Mouse (Mus musculus) ovary, postnatal 14 days (tissue): ENCODE results near the gene Hist1h3g.
A peak's percentile ranks its signal among the peaks of the same experiment; 100 is the strongest.

Source experiments
- DNase-seq: peaks from one replicate; pipeline ENCODE4 v3.0.0; 2022; ENCODE audit warnings: low spot score

The Hist1h3g gene

GRCm38 (mm10) chr13:23576906-23577639 is 41.9 kb downstream of the Hist1h3g start:
- DNase-seq, result no peak

DNA sequence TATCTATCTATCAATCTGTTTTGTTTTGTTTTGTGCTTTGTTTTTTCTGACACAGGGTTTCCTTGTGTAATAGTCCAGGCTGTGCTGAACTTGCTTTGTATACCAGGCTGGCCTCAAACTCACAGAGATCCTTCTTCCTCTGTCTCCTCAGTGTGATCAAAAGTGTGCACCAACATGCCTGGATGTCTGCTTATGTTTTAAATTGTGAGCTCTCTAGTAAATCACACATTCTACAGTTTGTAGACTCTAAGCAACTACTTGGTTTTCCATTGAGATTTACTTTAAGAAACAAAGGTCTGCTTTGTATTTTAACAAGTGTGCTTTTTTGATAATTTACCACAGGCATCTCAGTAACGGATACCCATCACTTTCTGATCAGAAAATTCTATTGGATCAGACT is 42.6 kb downstream of the Hist1h3g start:
- no peak for DNase-seq

DNA sequence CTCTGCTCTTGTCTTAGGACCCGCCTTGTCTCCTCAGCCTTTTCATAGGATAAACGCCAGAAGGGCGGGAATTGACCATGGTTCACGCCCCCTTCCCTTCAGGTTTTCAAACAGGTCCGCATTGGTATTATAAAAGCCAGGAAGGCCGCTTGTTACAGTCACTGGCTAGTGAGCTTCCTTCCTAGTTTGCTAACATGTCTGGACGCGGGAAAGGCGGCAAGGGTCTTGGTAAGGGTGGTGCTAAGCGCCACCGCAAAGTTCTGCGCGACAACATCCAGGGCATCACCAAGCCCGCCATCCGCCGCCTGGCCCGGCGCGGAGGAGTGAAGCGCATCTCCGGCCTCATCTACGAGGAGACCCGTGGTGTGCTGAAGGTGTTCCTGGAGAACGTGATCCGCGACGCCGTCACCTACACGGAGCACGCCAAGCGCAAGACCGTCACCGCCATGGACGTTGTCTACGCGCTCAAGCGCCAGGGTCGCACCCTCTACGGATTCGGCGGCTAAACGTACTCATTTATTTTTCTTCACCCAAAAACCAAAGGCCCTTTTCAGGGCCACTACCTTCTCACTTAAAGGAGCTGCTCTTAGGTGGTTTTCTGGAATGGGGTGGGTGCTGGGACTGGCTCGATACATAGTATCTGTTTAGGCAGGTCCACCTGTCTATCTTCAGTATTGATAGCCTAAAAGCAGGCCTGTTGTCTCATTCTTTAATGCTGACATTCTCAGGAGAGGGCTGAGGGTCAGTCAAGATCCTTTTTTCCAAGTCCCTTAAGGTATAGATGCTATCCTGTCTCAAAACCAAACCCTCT is 46.4 kb downstream of the Hist1h3g start, which contains the start of gene Hist1h4d:
Gene Hist1h4d (plus strand): TSS at position 191 of the 811 bp plus-strand sequence.
- peak; percentile 99 for DNase-seq

GRCm38 (mm10) chr13:23582219-23583056 is 47.2 kb downstream of the Hist1h3g start:
- no peak for DNase-seq

DNA sequence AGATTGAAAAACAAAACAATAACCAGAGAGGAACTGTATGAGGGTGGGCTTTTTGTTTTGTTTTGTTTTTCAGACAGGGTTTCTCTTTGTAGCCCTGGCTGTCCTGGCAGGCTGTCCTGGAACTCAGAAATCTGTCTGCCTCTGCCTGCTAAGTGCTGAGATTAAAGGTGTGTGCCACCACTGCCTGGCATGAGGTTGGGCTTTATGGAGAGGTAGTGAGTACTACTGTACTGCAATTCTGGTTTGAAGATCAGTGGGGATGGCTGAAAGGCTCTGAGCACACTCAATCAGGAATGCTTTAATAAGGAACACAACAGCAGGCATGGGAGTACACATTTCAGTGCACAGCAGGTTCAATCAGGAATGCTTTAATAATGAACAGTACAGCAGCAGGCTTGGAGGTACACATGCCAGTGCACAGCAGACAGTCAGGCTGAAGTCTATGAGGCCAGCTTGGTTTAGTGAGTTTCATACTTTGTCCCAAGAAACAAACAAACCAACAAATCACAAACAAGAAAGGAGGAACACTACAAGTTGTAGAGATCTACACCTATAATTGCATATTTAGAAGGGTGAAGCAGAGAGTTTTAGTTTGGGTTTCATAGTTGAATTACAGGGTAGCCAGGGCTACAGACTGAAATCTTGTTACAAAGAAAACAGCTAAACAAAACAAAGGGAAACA is 48.3 kb downstream of the Hist1h3g start:
- no peak for DNase-seq

DNA sequence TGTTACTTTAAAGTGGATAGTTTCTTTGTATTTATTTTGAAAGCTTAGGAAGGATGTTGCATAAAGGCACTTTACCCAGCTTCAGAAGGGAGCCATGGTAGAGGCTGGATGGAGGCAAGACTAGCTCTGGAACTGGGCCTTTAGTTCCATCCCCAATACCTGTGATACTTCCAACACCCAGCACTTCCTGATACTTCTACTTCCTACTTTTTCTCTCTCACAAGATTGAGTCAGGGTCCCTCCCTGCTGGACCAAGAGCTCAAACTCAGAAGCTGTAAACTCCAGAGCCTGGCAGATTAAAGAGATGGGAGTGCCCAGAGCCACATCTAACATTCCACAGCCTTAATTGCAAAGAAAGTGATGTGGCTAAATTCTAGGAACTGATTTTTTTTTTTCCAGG is 49.1 kb downstream of the Hist1h3g start:
- no peak for DNase-seq

- peak; percentile 58 for DNase-seq
These were observed 49.8 kb downstream of the Hist1h3g start for GRCm38 (mm10) chr13:23585029-23585441.
